Mouse (Mus musculus) forebrain, embryonic 15.5 days (tissue): Measurements from ENCODE around the gene Fxyd2. TPM values are rescaled to one million over a fixed set of nuclear protein-coding genes. Genes with fewer than 3 reads are reported as not detected.

Experiments used
- ATAC-seq: fragments of 200-750 bp; cut with Nextera tagmentation; replicated peaks from 2 replicates; pipeline ENCODE4 v1.8.0; 2017; ENCODE audit warnings: mild to moderate bottlenecking, moderate TSS enrichment, moderate library complexity
- H3K27ac ChIP-seq: fragments of 300-500 bp; sonication (generic); replicated peaks from 2 replicates; pipeline ENCODE4 v1.5.1; 2015; ENCODE audit warnings: mild to moderate bottlenecking, inconsistent platforms
- H3K27me3 ChIP-seq: fragments of 300-500 bp; sonication (generic); 2 replicates; pipeline ENCODE4 v1.6.1; 2015; ENCODE audit warnings: inconsistent platforms
- H3K36me3 ChIP-seq: fragments of 300-500 bp; sonication (generic); 2 replicates; pipeline ENCODE4 v1.6.1; 2015; ENCODE audit warnings: mild to moderate bottlenecking, inconsistent platforms
- H3K4me1 ChIP-seq: fragments of 300-500 bp; sonication (generic); 2 replicates; pipeline ENCODE4 v1.6.1; 2015; ENCODE audit warnings: inconsistent platforms
- H3K4me2 ChIP-seq: fragments of 300-500 bp; sonication (generic); replicated peaks from 2 replicates; pipeline ENCODE4 v1.6.1; 2015; ENCODE audit warnings: mild to moderate bottlenecking, inconsistent platforms
- H3K4me3 ChIP-seq: fragments of 300-500 bp; sonication (generic); 2 replicates; pipeline ENCODE4 v1.5.1; 2015; ENCODE audit warnings: mild to moderate bottlenecking, inconsistent platforms
- H3K9ac ChIP-seq: fragments of 300-500 bp; sonication (generic); replicated peaks from 2 replicates; pipeline ENCODE4 v1.6.1; 2015; ENCODE audit warnings: mild to moderate bottlenecking, inconsistent platforms
- H3K9me3 ChIP-seq: fragments of 300-500 bp; sonication (generic); 2 replicates; pipeline ENCODE4 v1.6.1; 2016; ENCODE audit warnings: inconsistent platforms
- WGBS: fragments of 180-500 bp; shearing (Covaris S2); methylation state at CpG from one replicate; pipeline ENCODE4 v1.1.7; 2015; ENCODE audit warnings: mixed read lengths; 5-methylcytosine and 5-hydroxymethylcytosine counted together
- polyA plus RNA-seq: library from polyadenylated mRNA; unstranded; fragments of >200 nt; fragmentation: Nextera tagmentation; extraction: Ambion mirVana; gene quantifications from 2 replicates; pipeline ENCODE4 v1.2.1, GENCODE M21; 2015

Fxyd2 gene
- polyA plus RNA-seq, 1 experiment from 2014 or later: 5.8 TPM

- Histone ChIP-seq H3K27ac (peak overlapping the region; percentile 92), H3K4me2 (peak overlapping the region; percentile 73), H3K9me3 (no peaks in the 10 kb centered on the region), H3K27me3 (0 out of 2 replicates have a peak, but pooled peaks cover 9% of the 10 kb centered on the region), H3K4me3 (peak overlapping the region; percentile 73), H3K9ac (peak overlapping the region; percentile 83), H3K4me1 (peaks cover 61% of the 10 kb centered on the region), H3K36me3 (no peaks in the 10 kb centered on the region)
- WGBS: 3% methylated on average over 26 of the region's 26 CpGs
- no peak for ATAC-seq
These were observed 31.7 kb downstream of the Fxyd2 start for GRCm38 (mm10) chr9:45431150-45431549.

- Histone ChIP-seq H3K36me3 (no peaks in the 10 kb centered on the region), H3K4me3 (peak overlapping the region; percentile 73), H3K27ac (peak overlapping the region; percentile 92), H3K27me3 (0 out of 2 replicates have a peak, but pooled peaks cover 9% of the 10 kb centered on the region), H3K9me3 (no peaks in the 10 kb centered on the region), H3K9ac (peak overlapping the region; percentile 83), H3K4me1 (peaks cover 76% of the 10 kb centered on the region), H3K4me2 (peak overlapping the region; percentile 73)
- WGBS: 17% methylated on average over 12 of the region's 12 CpGs
- ATAC-seq: peak; percentile 56
These were observed 33.2 kb downstream of the Fxyd2 start for GRCm38 (mm10) chr9:45432639-45433038.

GRCm38 (mm10) chr9:45433119-45433518, 33.6 kb downstream of the Fxyd2 start:
- Histone ChIP-seq H3K4me3 (peak overlapping the region; percentile 73), H3K27me3 (0 out of 2 replicates have a peak, but pooled peaks cover 9% of the 10 kb centered on the region), H3K9me3 (no peaks in the 10 kb centered on the region), H3K4me1 (peaks cover 78% of the 10 kb centered on the region), H3K4me2 (peak overlapping the region; percentile 73), H3K27ac (peak overlapping the region; percentile 92), H3K36me3 (no peaks in the 10 kb centered on the region), H3K9ac (peak overlapping the region; percentile 83)
- ATAC-seq: no peak
- WGBS: 9% methylated on average over 9 of the region's 9 CpGs

- Histone ChIP-seq H3K27ac (peak overlapping the region; percentile 92), H3K27me3 (0 out of 2 replicates have a peak, but pooled peaks cover 4% of the 10 kb centered on the region), H3K4me2 (peak overlapping the region; percentile 73), H3K9ac (peak overlapping the region; percentile 83; the same call in 1 of the 2 replicates), H3K4me3 (0 out of 2 replicates have a peak overlapping the region, but pooled peaks have one; percentile 73), H3K36me3 (no peaks in the 10 kb centered on the region), H3K4me1 (peaks cover 82% of the 10 kb centered on the region), H3K9me3 (no peaks in the 10 kb centered on the region)
- no peak; the same call in 1 of the 2 replicates for ATAC-seq
- WGBS: 31% methylated on average over 2 of the region's 2 CpGs
These were observed 34.7 kb downstream of the Fxyd2 start for GRCm38 (mm10) chr9:45434171-45434570.

- no peak overlapping the region for H3K4me3 ChIP-seq
- H3K36me3 ChIP-seq: no peaks in the 10 kb centered on the region
- H3K27me3 ChIP-seq: no peaks in the 10 kb centered on the region
- H3K27ac ChIP-seq: no peak overlapping the region
- 78% methylated on average over 4 of the region's 4 CpGs for WGBS
- H3K4me2 ChIP-seq: no peak overlapping the region
- H3K4me1 ChIP-seq: peaks cover 62% of the 10 kb centered on the region
- ATAC-seq: no peak
- H3K9ac ChIP-seq: no peak overlapping the region
- no peaks in the 10 kb centered on the region for H3K9me3 ChIP-seq
These were observed 39.6 kb downstream of the Fxyd2 start for GRCm38 (mm10) chr9:45439025-45439424.

GRCm38 (mm10) chr9:45440083-45440784, 40.8 kb downstream of the Fxyd2 start:
- H3K4me1 ChIP-seq: peaks cover 50% of the 10 kb centered on the region
- WGBS: 76% methylated on average over 16 of the region's 16 CpGs

GRCm38 (mm10) chr9:45444251-45444798, 44.9 kb downstream of the Fxyd2 start:
- no peak overlapping the region for H3K4me3 ChIP-seq
- no peak overlapping the region for H3K27ac ChIP-seq
- no peak overlapping the region for H3K4me2 ChIP-seq
- WGBS: 87% methylated on average over 5 of the region's 5 CpGs
- no peaks in the 10 kb centered on the region for H3K9me3 ChIP-seq
- no peaks in the 10 kb centered on the region for H3K27me3 ChIP-seq
- peaks cover 17% of the 10 kb centered on the region for H3K36me3 ChIP-seq
- no peak overlapping the region for H3K9ac ChIP-seq
- no peak for ATAC-seq
- peaks cover 26% of the 10 kb centered on the region for H3K4me1 ChIP-seq

More at GRCm38 (mm10) chr9:45440083-45440784, 40.8 kb downstream of the Fxyd2 start:
- Histone ChIP-seq H3K9me3 (no peaks in the 10 kb centered on the region), H3K9ac (no peak overlapping the region), H3K27ac (no peak overlapping the region), H3K4me2 (no peak overlapping the region), H3K36me3 (no peaks in the 10 kb centered on the region), H3K4me3 (no peak overlapping the region), H3K27me3 (no peaks in the 10 kb centered on the region)
- ATAC-seq: no peak

- Histone ChIP-seq H3K4me1 (peaks cover 20% of the 10 kb centered on the region), H3K4me3 (no peak overlapping the region), H3K36me3 (peaks cover 37% of the 10 kb centered on the region), H3K9me3 (no peaks in the 10 kb centered on the region), H3K27ac (no peak overlapping the region), H3K27me3 (no peaks in the 10 kb centered on the region), H3K4me2 (no peak overlapping the region), H3K9ac (no peak overlapping the region)
- no peak for ATAC-seq
- 78% methylated on average over 4 of the region's 4 CpGs for WGBS
These were observed 50.2 kb downstream of the Fxyd2 start for GRCm38 (mm10) chr9:45449658-45450057.

GRCm38 (mm10) chr9:45451346-45451745, 51.9 kb downstream of the Fxyd2 start:
- Histone ChIP-seq H3K4me3 (no peak overlapping the region), H3K4me1 (peaks cover 27% of the 10 kb centered on the region), H3K9ac (no peak overlapping the region), H3K36me3 (peaks cover 37% of the 10 kb centered on the region), H3K4me2 (no peak overlapping the region), H3K27ac (no peak overlapping the region), H3K27me3 (no peaks in the 10 kb centered on the region), H3K9me3 (no peaks in the 10 kb centered on the region)
- WGBS: 94% methylated on average over 4 of the region's 4 CpGs
- no peak for ATAC-seq

GRCm38 (mm10) chr9:45454032-45454431, 54.6 kb downstream of the Fxyd2 start:
- H3K27me3 ChIP-seq: no peaks in the 10 kb centered on the region
- H3K4me2 ChIP-seq: no peak overlapping the region
- no peak for ATAC-seq
- no peaks in the 10 kb centered on the region for H3K9me3 ChIP-seq
- peaks cover 34% of the 10 kb centered on the region for H3K4me1 ChIP-seq
- peaks cover 23% of the 10 kb centered on the region for H3K36me3 ChIP-seq
- no peak overlapping the region for H3K9ac ChIP-seq
- WGBS: 70% methylated on average over 10 of the region's 10 CpGs
- no peak overlapping the region for H3K4me3 ChIP-seq
- peak overlapping the region; percentile 49 for H3K27ac ChIP-seq

GRCm38 (mm10) chr9:45454889-45455610, 55.6 kb downstream of the Fxyd2 start:
- Histone ChIP-seq H3K36me3 (peaks cover 18% of the 10 kb centered on the region), H3K9me3 (no peaks in the 10 kb centered on the region), H3K4me3 (no peak overlapping the region), H3K27me3 (no peaks in the 10 kb centered on the region), H3K4me1 (peaks cover 36% of the 10 kb centered on the region), H3K4me2 (no peak overlapping the region), H3K27ac (peak overlapping the region; percentile 49), H3K9ac (no peak overlapping the region)
- 40% methylated on average over 8 of the region's 8 CpGs for WGBS
- ATAC-seq: no peak

- WGBS: 39% methylated on average over 7 of the region's 7 CpGs
- H3K27ac ChIP-seq: no peak overlapping the region
- peaks cover 5% of the 10 kb centered on the region; the same call in 1 of the 2 replicates for H3K36me3 ChIP-seq
These were observed 57.7 kb downstream of the Fxyd2 start for GRCm38 (mm10) chr9:45457200-45457599.

More at GRCm38 (mm10) chr9:45457200-45457599, 57.7 kb downstream of the Fxyd2 start:
- H3K9ac ChIP-seq: no peak overlapping the region
- H3K4me1 ChIP-seq: peaks cover 36% of the 10 kb centered on the region
- H3K27me3 ChIP-seq: no peaks in the 10 kb centered on the region
- no peak overlapping the region for H3K4me3 ChIP-seq
- H3K4me2 ChIP-seq: no peak overlapping the region
- no peaks in the 10 kb centered on the region for H3K9me3 ChIP-seq
- no peak for ATAC-seq
